Mouse (Mus musculus) olfactory bulb, adult 2 months (tissue): ENCODE data around the gene Suclg2.

Experiments used
- CTCF ChIP-seq: fragments of 200-500 bp; IDR thresholded peaks from 2 replicates; pipeline ENCODE4 v1.5.1; 2012; ENCODE audit warnings: low read depth, mild to moderate bottlenecking, low read length, moderate library complexity; ENCODE audit not compliant: insufficient read depth
- POLR2A ChIP-seq: fragments of 200-500 bp; IDR thresholded peaks from 2 replicates; pipeline ENCODE4 v1.6.1; 2012; ENCODE audit warnings: mild to moderate bottlenecking, low read depth, low read length, moderate library complexity; ENCODE audit not compliant: insufficient read depth

DNA sequence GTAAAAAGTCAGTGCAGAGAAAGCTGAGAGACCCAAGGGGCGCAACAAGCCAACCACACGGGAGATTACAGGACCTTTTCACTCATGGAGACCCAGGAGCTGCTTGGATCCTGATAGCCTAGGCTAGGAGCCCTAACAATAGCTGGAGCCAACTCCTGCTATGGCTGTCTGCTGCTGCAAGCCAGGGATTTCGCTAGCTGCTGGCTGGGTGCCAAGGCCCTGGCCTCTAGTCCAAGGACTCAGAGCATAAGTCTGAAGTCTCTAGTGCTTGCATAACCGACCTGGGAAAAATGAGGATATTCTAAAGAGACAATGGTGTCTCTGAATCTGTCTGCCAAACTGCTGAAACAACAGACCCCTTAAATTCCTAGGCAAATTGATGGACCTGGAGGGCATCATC is 273.6 kb downstream of the Suclg2 start:
- TF ChIP-seq CTCF (no peak), POLR2A (no peak)
